Mouse (Mus musculus) megakaryocyte, embryonic 14.5 days (primary cell): ENCODE data around the gene Ncoa3.

ENCODE experiments used
- FLI1 ChIP-seq: IDR thresholded peaks from 2 replicates; pipeline ENCODE4 v1.6.1; 2012; ENCODE audit warnings: low read length, inconsistent platforms, mixed read lengths
- GATA1 ChIP-seq: IDR thresholded peaks from 3 replicates; pipeline ENCODE4 v1.6.1; 2012; ENCODE audit warnings: mixed read lengths, low read length, inconsistent platforms, borderline replicate concordance

DNA sequence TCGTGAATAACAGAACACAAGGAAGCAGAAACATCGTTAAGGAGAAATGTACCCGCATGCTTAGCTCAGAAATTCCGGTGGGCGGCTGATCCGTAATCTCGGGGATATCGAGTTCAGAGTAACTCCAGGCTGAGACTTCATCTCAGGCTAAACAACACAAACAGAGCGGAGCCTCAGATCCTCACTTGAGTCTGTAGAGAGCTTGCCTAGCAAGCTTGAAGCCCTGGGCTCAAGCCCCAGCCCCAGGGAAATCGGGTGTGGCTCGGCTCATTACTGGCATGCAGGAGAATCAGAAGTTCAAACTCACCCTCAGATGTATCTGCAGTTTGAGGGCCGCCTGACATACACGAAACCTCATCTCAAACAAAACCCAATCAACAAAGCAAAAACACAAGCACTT, 22.5 kb upstream of the Ncoa3 start:
- TF ChIP-seq FLI1 (no peak), GATA1 (no peak)
